Mouse (Mus musculus): ENCODE results near the gene Pold2. TPM values are rescaled to one million over a fixed set of nuclear protein-coding genes. Genes with fewer than 3 reads are reported as not detected.

Pold2 gene
- total and polyA plus RNA-seq, 2 experiments from 2014 or later, result 32.9 to 49.5 TPM

GRCm38 (mm10) chr11:5843131-5843530, 35.0 kb downstream of the Pold2 start:
- no peak for TF ChIP-seq CTCF (IDR thresholded peaks at IDR 0.05; ENCODE audit: low read depth)
- ATAC-seq (no peak), DNase-seq (ENCODE audit: low spot score) (no peak)
- WGBS, result 92% methylated on average over 3 of the region's 3 CpGs
- Histone ChIP-seq H3K9ac (replicated peaks; ENCODE audit: low read length) (no peak overlapping the region), H3K9me3 (ENCODE audit: low read length) (no peaks in the 10 kb centered on the region), H3K36me3 (ENCODE audit: insufficient read depth, low read length) (no peaks in the 10 kb centered on the region), H3K4me3 (ENCODE audit: low read length) (no peak overlapping the region), H3K27ac (no peak overlapping the region), H3K4me2 (ENCODE audit: low read depth, low read length) (no peak overlapping the region), H3K27me3 (ENCODE audit: insufficient read depth, low read length) (no peaks in the 10 kb centered on the region), H3K4me1 (ENCODE audit: insufficient read depth, low read length) (no peaks in the 10 kb centered on the region)

GRCm38 (mm10) chr11:5841751-5842150, 36.3 kb downstream of the Pold2 start:
- H3K36me3 ChIP-seq (ENCODE audit: insufficient read depth, low read length), result no peaks in the 10 kb centered on the region
- no peaks in the 10 kb centered on the region for H3K9me3 ChIP-seq (ENCODE audit: low read length)
- H3K9ac ChIP-seq (replicated peaks; ENCODE audit: low read length), result no peak overlapping the region
- no peak for DNase-seq (ENCODE audit: low spot score)
- no peak for ATAC-seq
- H3K4me1 ChIP-seq (ENCODE audit: insufficient read depth, low read length), result no peaks in the 10 kb centered on the region
- TF ChIP-seq CTCF (IDR thresholded peaks at IDR 0.05; ENCODE audit: low read depth), result no peak
- H3K4me2 ChIP-seq (ENCODE audit: low read depth, low read length), result no peak overlapping the region
- 91% methylated on average over 2 of the region's 2 CpGs for whole genome bisulfite sequencing
- H3K27ac ChIP-seq, result no peak overlapping the region
- no peaks in the 10 kb centered on the region for H3K27me3 ChIP-seq (ENCODE audit: insufficient read depth, low read length)
- no peak overlapping the region for H3K4me3 ChIP-seq (ENCODE audit: low read length)

- no peak overlapping the region for H3K4me2 ChIP-seq (ENCODE audit: low read depth, low read length)
- DNase-seq (ENCODE audit: low spot score) (no peak), ATAC-seq (no peak)
- no peak for TF ChIP-seq CTCF (IDR thresholded peaks at IDR 0.05; ENCODE audit: low read depth)
- WGBS, result 76% methylated on average over 7 of the region's 7 CpGs
- H3K36me3 ChIP-seq (ENCODE audit: insufficient read depth, low read length), result no peaks in the 10 kb centered on the region
- H3K9ac ChIP-seq (replicated peaks; ENCODE audit: low read length), result no peak overlapping the region
- no peaks in the 10 kb centered on the region for H3K4me1 ChIP-seq (ENCODE audit: insufficient read depth, low read length)
- no peaks in the 10 kb centered on the region for H3K27me3 ChIP-seq (ENCODE audit: insufficient read depth, low read length)
- H3K27ac ChIP-seq, result no peak overlapping the region
- H3K4me3 ChIP-seq (ENCODE audit: low read length), result no peak overlapping the region
- H3K9me3 ChIP-seq (ENCODE audit: low read length), result no peaks in the 10 kb centered on the region
These were observed 37.7 kb downstream of the Pold2 start for GRCm38 (mm10) chr11:5840346-5840745.

- Histone ChIP-seq H3K4me1 (ENCODE audit: insufficient read depth, low read length) (no peaks in the 10 kb centered on the region), H3K9me3 (ENCODE audit: low read length) (no peaks in the 10 kb centered on the region), H3K27me3 (ENCODE audit: insufficient read depth, low read length) (no peaks in the 10 kb centered on the region), H3K9ac (replicated peaks; ENCODE audit: low read length) (peak within 1 kb of the TSS; percentile 85), H3K36me3 (ENCODE audit: insufficient read depth, low read length) (no peaks in the 10 kb centered on the region; the same call in none of the 2 replicates), H3K4me2 (ENCODE audit: low read depth, low read length) (peak within 1 kb of the TSS; percentile 70), H3K27ac (peak within 1 kb of the TSS; percentile 83), H3K4me3 (ENCODE audit: low read length) (peak within 1 kb of the TSS; percentile 69)
- WGBS, result under 1% methylated on average over 63 of the region's 63 CpGs
- TF ChIP-seq CTCF (IDR thresholded peaks at IDR 0.05; ENCODE audit: low read depth), result peak; percentile 82
- peak; percentile 96 for DNase-seq (ENCODE audit: low spot score)
- peak; percentile 94 for ATAC-seq
These were observed 40.5 kb downstream of the Pold2 start, which contains the start of gene Polm for GRCm38 (mm10) chr11:5837251-5838246. Gene Polm, minus strand, starts transcription at chr11:5838016.

DNA sequence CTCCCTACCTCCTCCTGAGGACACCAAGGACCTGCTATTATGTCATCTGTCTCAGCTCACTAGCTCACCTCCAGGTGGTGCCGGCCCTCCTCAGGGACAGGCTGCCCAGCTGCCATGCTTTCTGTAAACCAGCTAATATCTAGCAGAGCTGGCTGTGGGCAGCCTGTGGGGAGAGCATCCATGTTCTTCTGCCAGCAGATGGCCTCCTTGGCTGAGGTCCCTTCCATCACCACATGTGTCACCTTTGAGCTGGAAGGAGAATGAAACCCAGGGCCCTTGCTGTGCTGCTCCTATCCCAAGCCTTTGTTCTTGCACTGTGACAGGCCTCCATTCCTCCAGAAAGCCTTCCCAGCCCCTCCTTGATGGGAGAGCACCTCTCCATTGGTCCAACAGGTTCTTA, 42.0 kb downstream of the Pold2 start:
- DNase-seq (ENCODE audit: low spot score) (peak; percentile 67), ATAC-seq (peak; percentile 47)
- peak; percentile 61 for TF ChIP-seq CTCF (IDR thresholded peaks at IDR 0.05; ENCODE audit: low read depth)
- Histone ChIP-seq H3K9me3 (ENCODE audit: low read length) (no peaks in the 10 kb centered on the region), H3K27ac (no peak overlapping the region), H3K27me3 (ENCODE audit: insufficient read depth, low read length) (no peaks in the 10 kb centered on the region), H3K4me2 (ENCODE audit: low read depth, low read length) (no peak overlapping the region), H3K36me3 (ENCODE audit: insufficient read depth, low read length) (peaks cover 12% of the 10 kb centered on the region), H3K4me1 (ENCODE audit: insufficient read depth, low read length) (no peaks in the 10 kb centered on the region), H3K4me3 (ENCODE audit: low read length) (no peak overlapping the region), H3K9ac (replicated peaks; ENCODE audit: low read length) (0 out of 2 replicates have a peak overlapping the region, but pooled peaks have one; percentile 21)
- WGBS, result 29% methylated on average over 1 of the region's 1 CpGs

DNA sequence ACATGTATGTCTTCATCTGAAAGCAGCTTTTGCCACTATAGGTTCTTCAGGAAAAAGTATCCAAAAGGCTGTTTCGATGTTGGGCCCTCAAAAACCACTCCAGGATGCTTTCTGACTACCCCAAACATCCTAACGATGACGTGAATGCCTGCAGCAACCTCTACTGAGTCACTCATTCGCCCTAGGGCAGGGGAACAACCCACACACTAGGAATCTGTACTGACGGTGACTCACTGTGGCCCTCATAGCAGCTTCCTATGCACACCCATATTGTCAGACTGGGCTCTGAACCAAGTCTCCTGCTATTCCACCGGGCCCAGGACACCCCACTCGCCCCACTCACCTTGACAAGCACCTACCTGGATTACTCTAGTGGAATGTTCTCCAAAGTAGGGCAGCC, 43.0 kb downstream of the Pold2 start:
- DNase-seq (ENCODE audit: low spot score) (no peak), ATAC-seq (no peak)
- H3K36me3 ChIP-seq (ENCODE audit: insufficient read depth, low read length), result peaks cover 14% of the 10 kb centered on the region
- H3K4me1 ChIP-seq (ENCODE audit: insufficient read depth, low read length), result no peaks in the 10 kb centered on the region
- H3K9me3 ChIP-seq (ENCODE audit: low read length), result no peaks in the 10 kb centered on the region
- no peak overlapping the region for H3K4me3 ChIP-seq (ENCODE audit: low read length)
- no peak for TF ChIP-seq CTCF (IDR thresholded peaks at IDR 0.05; ENCODE audit: low read depth)
- 86% methylated on average over 7 of the region's 7 CpGs for WGBS
- no peak overlapping the region for H3K9ac ChIP-seq (replicated peaks; ENCODE audit: low read length)
- H3K27ac ChIP-seq, result no peak overlapping the region
- H3K27me3 ChIP-seq (ENCODE audit: insufficient read depth, low read length), result no peaks in the 10 kb centered on the region
- no peak overlapping the region for H3K4me2 ChIP-seq (ENCODE audit: low read depth, low read length)

DNA sequence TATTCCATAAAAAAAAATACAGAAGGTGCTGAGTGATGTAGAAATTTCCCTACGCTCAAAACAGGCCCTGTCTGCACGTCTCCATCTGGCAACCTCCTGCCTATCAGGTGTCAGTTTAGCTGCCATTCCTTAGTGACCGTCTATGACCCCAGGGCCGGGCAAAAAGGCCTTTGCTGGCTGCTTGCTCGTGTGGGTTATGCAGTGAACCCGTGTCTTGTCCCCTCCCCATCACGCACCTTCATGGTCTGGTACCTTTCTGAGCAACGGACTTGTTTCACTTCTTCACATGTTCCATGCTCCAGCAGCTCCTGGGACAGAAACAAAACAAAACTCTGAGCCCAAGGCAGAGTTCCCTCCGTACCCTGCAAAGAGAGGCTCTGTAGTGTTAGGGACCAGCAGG, 43.6 kb downstream of the Pold2 start:
- no peak for ATAC-seq
- TF ChIP-seq CTCF (IDR thresholded peaks at IDR 0.05; ENCODE audit: low read depth), result no peak
- 90% methylated on average over 9 of the region's 9 CpGs for WGBS
- Histone ChIP-seq H3K4me2 (ENCODE audit: low read depth, low read length) (no peak overlapping the region), H3K36me3 (ENCODE audit: insufficient read depth, low read length) (peaks cover 17% of the 10 kb centered on the region), H3K4me3 (ENCODE audit: low read length) (no peak overlapping the region), H3K9me3 (ENCODE audit: low read length) (no peaks in the 10 kb centered on the region), H3K27ac (no peak overlapping the region), H3K4me1 (ENCODE audit: insufficient read depth, low read length) (no peaks in the 10 kb centered on the region), H3K9ac (replicated peaks; ENCODE audit: low read length) (no peak overlapping the region), H3K27me3 (ENCODE audit: insufficient read depth, low read length) (no peaks in the 10 kb centered on the region)
- DNase-seq (ENCODE audit: low spot score), result no peak

All from hindbrain, postnatal 0 days (tissue).